Mouse (Mus musculus): Measurements from ENCODE around the gene Peak1. TPM values are rescaled to one million over a fixed set of nuclear protein-coding genes. Genes with fewer than 3 reads are reported as not detected.

Peak1 gene
- total and polyA plus RNA-seq, 3 experiments, result 2.8 to 11.7 TPM; not detected in 1

DNA sequence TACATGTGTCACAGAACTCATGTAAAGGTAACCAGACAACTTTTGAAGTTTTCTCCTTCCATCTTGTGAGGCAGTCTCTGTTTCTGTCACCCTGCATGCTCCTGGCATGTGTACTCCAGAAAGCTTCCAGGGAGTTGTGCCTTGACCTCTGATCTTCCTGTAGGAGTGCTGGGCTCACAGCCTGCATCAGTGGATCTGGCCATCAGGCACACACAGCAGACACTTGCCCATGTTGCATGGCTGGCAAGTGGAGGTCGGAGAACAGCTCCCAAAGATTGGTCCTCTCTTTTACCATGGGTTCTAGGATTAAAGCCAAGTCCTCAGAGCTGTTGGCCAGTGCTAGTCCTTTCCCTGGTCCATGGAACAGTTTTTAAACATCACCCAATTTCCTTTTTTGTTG, 44.7 kb upstream of the Peak1 start (continued):
- TF ChIP-seq MEF2A (IDR thresholded peaks at IDR 0.05; ENCODE audit: extremely low read depth, insufficient replicate concordance, low read depth, low read length, poor library complexity, severe bottlenecking) (no peak), JUND (IDR thresholded peaks at IDR 0.05; ENCODE audit: low read depth, low read length) (no peak)

DNA sequence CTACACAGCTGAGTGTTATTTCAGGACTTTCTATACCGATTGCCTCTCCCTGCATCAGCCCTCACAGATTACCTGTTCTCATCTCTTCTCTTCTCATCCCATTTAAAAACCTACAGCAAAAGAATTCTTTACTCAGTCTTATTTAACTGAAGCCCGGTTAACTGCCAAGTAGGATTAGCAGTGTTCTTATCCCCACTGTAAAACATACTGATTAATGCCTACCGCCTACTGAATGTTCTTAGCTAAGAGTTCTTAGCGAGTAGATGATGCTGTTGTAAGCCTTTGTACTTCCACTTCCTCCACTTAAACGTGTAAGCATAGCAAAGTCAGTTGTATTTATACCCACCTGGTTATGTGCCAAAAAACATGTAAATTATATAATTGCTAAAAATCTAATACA, 43.1 kb upstream of the Peak1 start:
- 0 out of 4 replicates have a peak, but pooled peaks cover 0 to 3% of the 10 kb centered on the region in 2 experiments for H3K36me3 ChIP-seq (ENCODE audit: control insufficient read depth in 1 of 2, insufficient read depth in 2 of 2, low read length in 2 of 2)
- H3K79me2 ChIP-seq (ENCODE audit: control insufficient read depth, insufficient read depth, low read length, poor library complexity), result no peaks in the 10 kb centered on the region
- no peak for DNase-seq (ENCODE audit: low read depth, low spot score)
- no peaks in the 10 kb centered on the region for H3K27me3 ChIP-seq (ENCODE audit: control insufficient read depth in 1 of 2, insufficient read depth in 2 of 2, low read length in 2 of 2)
- H3K9ac ChIP-seq (ENCODE audit: control insufficient read depth, low read depth, low read length, poor library complexity, severe bottlenecking), result no peak overlapping the region
- no peak overlapping the region for H3K27ac ChIP-seq (ENCODE audit: control insufficient read depth, low read depth, low read length)
- H3K9me3 ChIP-seq (replicated peaks; ENCODE audit: insufficient read depth, low read length), result no peaks in the 10 kb centered on the region
- no peaks in the 10 kb centered on the region for H3K4me1 ChIP-seq (ENCODE audit: control insufficient read depth in 1 of 2, insufficient read depth in 2 of 2, low read length in 2 of 2)
- H3K4me3 ChIP-seq (ENCODE audit: control insufficient read depth in 1 of 2, insufficient read depth in 1 of 2, low read depth in 2 of 2, low read length in 2 of 2), result no peak overlapping the region
- TF ChIP-seq USF1 (IDR thresholded peaks at IDR 0.05; ENCODE audit: low read depth, low read length) (no peak), ZC3H11A (IDR thresholded peaks at IDR 0.05; ENCODE audit: low read depth, low read length) (no peak), POLR2AphosphoS5 (IDR thresholded peaks at IDR 0.05; ENCODE audit: borderline replicate concordance, low read depth, low read length) (no peak), ZKSCAN1 (IDR thresholded peaks at IDR 0.05; ENCODE audit: low read depth, low read length) (no peak), CHD2 (IDR thresholded peaks at IDR 0.05; ENCODE audit: low read length) (no peak), RAD21 (IDR thresholded peaks at IDR 0.05; ENCODE audit: low read depth, low read length) (no peak), CTCF (IDR thresholded peaks at IDR 0.05 in 2 of 3, conservative IDR thresholded peaks at IDR 0.05 in 1 of 3; ENCODE audit: control insufficient read depth in 1 of 3, insufficient read depth in 1 of 3, low read depth in 2 of 3, low read length in 3 of 3, poor library complexity in 1 of 3, severe bottlenecking in 1 of 3) (no peak), ETS1 (IDR thresholded peaks at IDR 0.05; ENCODE audit: low read depth, low read length) (no peak), TCF12 (IDR thresholded peaks at IDR 0.05; ENCODE audit: low read depth, low read length) (no peak), EP300 (IDR thresholded peaks at IDR 0.05; ENCODE audit: low read depth in 1 of 2, low read length in 2 of 2) (no peak), GATA1 (IDR thresholded peaks at IDR 0.05; ENCODE audit: low read depth, low read length) (no peak), MAZ (IDR thresholded peaks at IDR 0.05; ENCODE audit: low read depth, low read length) (no peak), MYB (IDR thresholded peaks at IDR 0.05; ENCODE audit: low read depth, low read length) (no peak), ELF1 (IDR thresholded peaks at IDR 0.05; ENCODE audit: low read depth, low read length) (no peak), USF2 (IDR thresholded peaks at IDR 0.05; ENCODE audit: borderline replicate concordance in 1 of 2, insufficient read depth in 1 of 2, low read depth in 1 of 2, low read length in 2 of 2) (no peak), TAL1 (IDR thresholded peaks at IDR 0.05; ENCODE audit: low read length) (no peak), E2F4 (IDR thresholded peaks at IDR 0.05; ENCODE audit: borderline replicate concordance, low read depth, low read length) (no peak), CHD1 (IDR thresholded peaks at IDR 0.05; ENCODE audit: low read depth, low read length) (no peak), ZNF384 (IDR thresholded peaks at IDR 0.05; ENCODE audit: low read depth, low read length) (no peak), POLR2AphosphoS2 (IDR thresholded peaks at IDR 0.05; ENCODE audit: low read length) (no peak)

All from MEL (cell line).